Mouse (Mus musculus): ENCODE data around the gene Sncg. TPM values are rescaled to one million over a fixed set of nuclear protein-coding genes. Genes with fewer than 3 reads are reported as not detected.

Gene Sncg
- total and polyA plus RNA-seq, 3 experiments, result 11.5 to 14.2 (median 12.9) TPM

GRCm38 (mm10) chr14:34403424-34403823 is 28.8 kb upstream of the Sncg start:
- Histone ChIP-seq H3K27me3 (ENCODE audit: control insufficient read depth, insufficient read depth, low read length) (no peaks in the 10 kb centered on the region), H3K79me2 (replicated peaks; ENCODE audit: control insufficient read depth, insufficient read depth, low read length) (no peaks in the 10 kb centered on the region), H3K36me3 (ENCODE audit: control insufficient read depth, insufficient read depth, low read length) (peaks cover 4% of the 10 kb centered on the region), H3K4me3 (no peak overlapping the region), H3K27ac (no peak overlapping the region), H3K9ac (ENCODE audit: low read depth, low read length) (no peak overlapping the region), H3K4me1 (ENCODE audit: control insufficient read depth, insufficient read depth, low read length) (no peaks in the 10 kb centered on the region; the same call in 1 of the 2 replicates)
- WGBS, result 89% methylated on average over 7 of the region's 7 CpGs
- TF ChIP-seq EP300 (IDR thresholded peaks at IDR 0.05; ENCODE audit: insufficient read depth, low read depth, low read length) (no peak), POLR2A (IDR thresholded peaks at IDR 0.05; ENCODE audit: insufficient read depth, low read depth, low read length) (no peak), CTCF (IDR thresholded peaks at IDR 0.05) (no peak)
- no peak for DNase-seq
- intact Hi-C loops (cut with DNase I), result no loop called here

GRCm38 (mm10) chr14:34402871-34403270 is 28.3 kb upstream of the Sncg start:
- no peak for TF ChIP-seq CTCF (IDR thresholded peaks at IDR 0.05)
- TF ChIP-seq EP300 (IDR thresholded peaks at IDR 0.05; ENCODE audit: insufficient read depth, low read depth, low read length), result no peak
- no peak for TF ChIP-seq POLR2A (IDR thresholded peaks at IDR 0.05; ENCODE audit: insufficient read depth, low read depth, low read length)
- no peak for DNase-seq
- intact Hi-C loops (cut with DNase I), result no loop called here

GRCm38 (mm10) chr14:34401135-34401534 is 26.5 kb upstream of the Sncg start:
- no peaks in the 10 kb centered on the region; the same call in 1 of the 2 replicates for H3K4me1 ChIP-seq (ENCODE audit: control insufficient read depth, insufficient read depth, low read length)
- no peak overlapping the region for H3K9ac ChIP-seq (ENCODE audit: low read depth, low read length)
- TF ChIP-seq POLR2A (IDR thresholded peaks at IDR 0.05; ENCODE audit: insufficient read depth, low read depth, low read length) (no peak), EP300 (IDR thresholded peaks at IDR 0.05; ENCODE audit: insufficient read depth, low read depth, low read length) (peak; percentile 92), CTCF (IDR thresholded peaks at IDR 0.05) (no peak; the same call in none of the 2 replicates)
- H3K4me3 ChIP-seq, result no peak overlapping the region
- H3K27ac ChIP-seq, result no peak overlapping the region
- no peaks in the 10 kb centered on the region for H3K79me2 ChIP-seq (replicated peaks; ENCODE audit: control insufficient read depth, insufficient read depth, low read length)
- WGBS, result 44% methylated on average over 6 of the region's 6 CpGs
- intact Hi-C loops (cut with DNase I), result loop anchor here (1.0 kb wide), 2 partner anchors 29 to 128 kb away; no protein-coding TSS in a partner anchor
- H3K27me3 ChIP-seq (ENCODE audit: control insufficient read depth, insufficient read depth, low read length), result no peaks in the 10 kb centered on the region
- DNase-seq, result peak; percentile 65 to 84
- peaks cover 4% of the 10 kb centered on the region; the same call in 1 of the 2 replicates for H3K36me3 ChIP-seq (ENCODE audit: control insufficient read depth, insufficient read depth, low read length)

More at GRCm38 (mm10) chr14:34402871-34403270, 28.3 kb upstream of the Sncg start:
- no peaks in the 10 kb centered on the region; the same call in 1 of the 2 replicates for H3K4me1 ChIP-seq (ENCODE audit: control insufficient read depth, insufficient read depth, low read length)
- H3K4me3 ChIP-seq, result no peak overlapping the region
- no peaks in the 10 kb centered on the region for H3K27me3 ChIP-seq (ENCODE audit: control insufficient read depth, insufficient read depth, low read length)
- WGBS, result 53% methylated on average over 8 of the region's 8 CpGs
- peaks cover 4% of the 10 kb centered on the region for H3K36me3 ChIP-seq (ENCODE audit: control insufficient read depth, insufficient read depth, low read length)
- no peak overlapping the region for H3K27ac ChIP-seq
- no peaks in the 10 kb centered on the region for H3K79me2 ChIP-seq (replicated peaks; ENCODE audit: control insufficient read depth, insufficient read depth, low read length)
- no peak overlapping the region for H3K9ac ChIP-seq (ENCODE audit: low read depth, low read length)

- no peak for DNase-seq
- Histone ChIP-seq H3K9ac (ENCODE audit: low read depth, low read length) (no peak overlapping the region), H3K4me3 (no peak overlapping the region), H3K79me2 (replicated peaks; ENCODE audit: control insufficient read depth, insufficient read depth, low read length) (no peaks in the 10 kb centered on the region), H3K27ac (no peak overlapping the region), H3K36me3 (ENCODE audit: control insufficient read depth, insufficient read depth, low read length) (peaks cover 4% of the 10 kb centered on the region; the same call in 1 of the 2 replicates), H3K4me1 (ENCODE audit: control insufficient read depth, insufficient read depth, low read length) (no peaks in the 10 kb centered on the region; the same call in 1 of the 2 replicates), H3K27me3 (ENCODE audit: control insufficient read depth, insufficient read depth, low read length) (no peaks in the 10 kb centered on the region)
- intact Hi-C loops (cut with DNase I), result no loop called here
- 78% methylated on average over 3 of the region's 3 CpGs for WGBS
- no peak for TF ChIP-seq EP300 (IDR thresholded peaks at IDR 0.05; ENCODE audit: insufficient read depth, low read depth, low read length)
- TF ChIP-seq POLR2A (IDR thresholded peaks at IDR 0.05; ENCODE audit: insufficient read depth, low read depth, low read length), result no peak
- no peak for TF ChIP-seq CTCF (IDR thresholded peaks at IDR 0.05)
Observed at GRCm38 (mm10) chr14:34400021-34400420, 25.4 kb upstream of the Sncg start.

- Histone ChIP-seq H3K4me1 (ENCODE audit: control insufficient read depth, insufficient read depth, low read length) (no peaks in the 10 kb centered on the region; the same call in 1 of the 2 replicates), H3K27me3 (ENCODE audit: control insufficient read depth, insufficient read depth, low read length) (no peaks in the 10 kb centered on the region), H3K79me2 (replicated peaks; ENCODE audit: control insufficient read depth, insufficient read depth, low read length) (no peaks in the 10 kb centered on the region), H3K4me3 (no peak overlapping the region), H3K9ac (ENCODE audit: low read depth, low read length) (no peak overlapping the region), H3K36me3 (ENCODE audit: control insufficient read depth, insufficient read depth, low read length) (peaks cover under 1% of the 10 kb centered on the region; the same call in 1 of the 2 replicates), H3K27ac (no peak overlapping the region)
- WGBS, result 81% methylated on average over 6 of the region's 6 CpGs
- no peak for DNase-seq
- TF ChIP-seq EP300 (IDR thresholded peaks at IDR 0.05; ENCODE audit: insufficient read depth, low read depth, low read length) (no peak), CTCF (IDR thresholded peaks at IDR 0.05) (no peak), POLR2A (IDR thresholded peaks at IDR 0.05; ENCODE audit: insufficient read depth, low read depth, low read length) (no peak)
- intact Hi-C loops (cut with DNase I), result no loop called here
Observed at GRCm38 (mm10) chr14:34399301-34399700, 24.7 kb upstream of the Sncg start.

GRCm38 (mm10) chr14:34398901-34399300 is 24.3 kb upstream of the Sncg start:
- intact Hi-C loops (cut with DNase I), result no loop called here

More at GRCm38 (mm10) chr14:34398901-34399300, 24.3 kb upstream of the Sncg start:
- no peak for TF ChIP-seq CTCF (IDR thresholded peaks at IDR 0.05)
- no peak for TF ChIP-seq EP300 (IDR thresholded peaks at IDR 0.05; ENCODE audit: insufficient read depth, low read depth, low read length)
- TF ChIP-seq POLR2A (IDR thresholded peaks at IDR 0.05; ENCODE audit: insufficient read depth, low read depth, low read length), result no peak
- Histone ChIP-seq H3K79me2 (replicated peaks; ENCODE audit: control insufficient read depth, insufficient read depth, low read length) (no peaks in the 10 kb centered on the region), H3K4me3 (no peak overlapping the region), H3K27ac (no peak overlapping the region), H3K9ac (ENCODE audit: low read depth, low read length) (no peak overlapping the region), H3K27me3 (ENCODE audit: control insufficient read depth, insufficient read depth, low read length) (no peaks in the 10 kb centered on the region), H3K4me1 (ENCODE audit: control insufficient read depth, insufficient read depth, low read length) (no peaks in the 10 kb centered on the region; the same call in 1 of the 2 replicates), H3K36me3 (ENCODE audit: control insufficient read depth, insufficient read depth, low read length) (no peaks in the 10 kb centered on the region)
- no peak for DNase-seq
- WGBS, result 89% methylated on average over 21 of the region's 21 CpGs
